Mouse (Mus musculus): ENCODE results near the gene Tsr1.
A peak's percentile ranks its signal among the peaks of the same experiment; 100 is the strongest.

Tsr1 gene

DNA sequence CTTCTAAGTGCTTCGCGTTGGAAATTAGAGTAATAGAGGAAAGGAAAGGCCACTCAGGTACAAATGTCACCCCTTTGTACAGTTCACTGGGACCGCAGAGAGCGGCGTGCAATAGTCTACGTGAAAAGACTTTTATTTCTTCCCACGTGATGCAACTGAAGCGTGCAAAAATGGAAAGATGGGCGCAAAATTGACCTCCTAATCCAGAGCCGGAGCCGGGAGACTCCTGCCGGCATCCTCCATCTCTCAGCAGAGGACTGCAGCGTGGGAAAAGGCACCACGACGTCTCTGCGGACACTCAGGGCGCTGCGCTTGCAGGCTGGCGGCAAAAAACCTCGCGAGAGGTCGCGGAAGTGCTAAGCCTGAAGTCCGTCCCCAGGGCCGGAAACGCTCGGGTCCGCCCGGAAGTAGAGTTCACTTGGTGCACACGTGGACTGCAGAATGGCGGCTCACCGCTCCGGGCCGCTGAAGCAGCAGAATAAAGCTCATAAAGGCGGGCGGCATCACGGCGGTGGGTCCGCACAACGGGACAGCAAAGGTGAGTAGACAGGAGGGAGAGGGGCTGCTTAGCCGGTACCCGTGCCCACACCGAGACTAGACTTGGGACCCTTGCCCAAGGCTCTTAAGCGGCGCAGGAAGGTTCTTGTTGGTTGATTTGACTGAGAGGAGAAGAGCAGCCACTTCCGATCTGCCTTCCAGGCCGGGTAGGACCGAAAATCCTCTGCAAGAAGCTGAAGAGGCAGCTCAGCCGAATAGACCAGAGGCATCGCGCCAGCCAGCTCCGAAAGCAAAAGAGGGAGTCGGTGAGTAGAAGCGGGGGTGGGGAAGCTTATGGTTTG lies at the start of gene Tsr1:
Gene Tsr1 (plus strand): TSS at position 394 of the 839 bp plus-strand sequence.
- DNase-seq (ENCODE audit: low spot score) = peak; percentile 75

GRCm38 (mm10) chr11:74850998-74851661 lies 46.7 kb upstream of the Tsr1 start:
- no peak for DNase-seq (ENCODE audit: low spot score)

DNA sequence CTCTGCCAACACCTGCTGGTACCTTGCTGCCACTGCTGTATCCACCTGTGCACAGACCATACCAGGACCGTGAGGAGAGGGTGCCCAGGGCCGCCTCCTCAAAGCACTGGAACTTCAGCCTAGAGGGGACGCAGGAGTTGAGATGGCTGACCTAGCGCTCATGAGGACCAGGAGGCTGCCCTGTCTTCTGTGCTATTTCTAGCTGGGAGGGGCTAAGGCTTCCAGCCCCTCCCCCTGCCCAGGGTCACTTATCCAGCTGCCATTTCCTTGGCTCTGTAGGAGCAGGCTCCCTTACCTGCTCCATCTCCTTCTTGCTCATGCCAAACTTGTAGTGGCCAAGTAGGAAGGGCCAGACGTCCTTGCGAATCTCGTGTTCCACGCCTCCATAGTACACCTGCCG lies 40.1 kb upstream of the Tsr1 start:
- no peak for DNase-seq (ENCODE audit: low spot score)

- no peak for DNase-seq (ENCODE audit: low spot score)
Observed at GRCm38 (mm10) chr11:74862129-74862528, 35.7 kb upstream of the Tsr1 start.

DNA sequence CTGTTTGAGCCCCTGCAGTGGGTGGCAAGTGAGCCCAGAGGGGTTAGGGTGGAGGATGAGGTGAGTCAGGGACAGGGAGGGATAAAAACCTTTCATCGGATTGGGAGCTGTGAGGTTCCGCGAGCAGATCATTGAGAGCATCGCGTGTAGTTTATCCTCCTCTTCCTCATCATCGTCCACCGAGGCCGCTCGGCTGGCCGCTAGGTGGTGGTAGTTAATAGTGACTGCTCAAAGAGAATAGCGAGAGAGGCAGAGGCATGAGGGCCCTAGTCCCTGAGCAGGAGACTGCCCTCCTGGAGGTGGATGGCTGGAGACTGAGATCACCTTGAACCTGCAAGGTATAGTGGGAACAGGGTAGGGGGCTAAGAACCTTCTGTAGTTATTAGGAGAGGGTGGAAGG lies 34.4 kb upstream of the Tsr1 start:
- no peak for DNase-seq (ENCODE audit: low spot score)

GRCm38 (mm10) chr11:74864421-74864820 lies 33.5 kb upstream of the Tsr1 start:
- DNase-seq (ENCODE audit: low spot score) = no peak

DNA sequence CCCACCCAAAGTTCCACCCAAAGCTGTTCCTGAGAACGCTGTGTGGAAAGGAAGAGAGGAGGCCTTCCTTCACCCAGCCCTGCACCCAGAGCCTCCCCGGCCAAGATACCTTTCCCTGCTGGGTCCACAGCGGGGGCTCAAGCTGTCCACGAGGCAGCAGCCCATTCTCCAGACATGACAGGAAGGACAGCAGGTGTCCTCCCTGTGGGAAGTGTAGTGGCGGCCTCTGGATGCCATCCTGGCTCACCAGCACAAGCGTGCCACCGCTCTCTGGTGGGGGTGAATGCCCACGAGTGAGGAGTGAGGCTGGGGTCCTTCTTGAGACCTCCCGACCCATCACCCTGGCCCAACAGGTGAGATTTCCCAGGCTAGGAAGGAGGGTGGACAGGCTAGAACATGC lies 32.6 kb upstream of the Tsr1 start:
- no peak for DNase-seq (ENCODE audit: low spot score)

DNA sequence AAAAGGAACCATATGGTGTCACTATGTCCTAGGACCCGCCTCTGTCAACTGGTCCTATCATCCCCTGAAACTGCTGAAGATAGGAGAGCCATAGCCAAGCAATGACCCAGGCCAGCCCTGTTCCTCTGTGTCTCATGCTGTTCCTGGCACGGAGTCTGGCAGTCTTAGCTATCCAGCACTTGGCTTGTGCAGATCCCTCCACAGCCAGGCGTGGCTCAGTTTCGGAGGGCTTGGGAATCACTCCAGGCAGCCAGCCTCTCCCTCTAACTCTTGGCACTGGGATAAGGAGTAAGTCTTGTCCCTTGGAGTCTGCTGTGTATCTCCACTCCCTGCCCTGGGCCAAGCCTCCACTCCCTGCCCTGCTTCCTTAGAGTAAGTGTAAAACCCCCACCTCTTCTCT lies 31.2 kb upstream of the Tsr1 start:
- no peak for DNase-seq (ENCODE audit: low spot score)

DNA sequence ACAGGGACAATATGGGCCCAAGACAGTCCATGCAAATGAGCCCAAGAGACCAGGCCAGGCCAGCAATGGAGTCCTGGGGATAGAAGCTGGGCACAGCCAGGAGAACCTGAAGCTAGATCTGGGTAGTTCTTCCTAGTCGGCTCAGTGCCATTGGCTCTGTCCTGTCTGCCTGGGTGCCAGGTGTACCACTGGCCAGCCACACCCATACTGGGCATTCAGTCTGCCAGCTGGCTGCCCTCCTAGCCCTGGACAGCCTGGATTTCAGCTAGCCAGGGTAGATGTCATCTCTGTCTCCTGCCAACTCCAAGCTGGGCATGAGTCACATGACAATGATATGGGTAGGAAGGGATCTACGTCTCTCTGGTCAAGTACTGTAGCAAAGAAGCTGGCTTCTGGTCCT lies 30.7 kb upstream of the Tsr1 start:
- DNase-seq (ENCODE audit: low spot score) = no peak

- no peak for DNase-seq (ENCODE audit: low spot score)
Observed at GRCm38 (mm10) chr11:74868046-74868760, 29.7 kb upstream of the Tsr1 start.

DNA sequence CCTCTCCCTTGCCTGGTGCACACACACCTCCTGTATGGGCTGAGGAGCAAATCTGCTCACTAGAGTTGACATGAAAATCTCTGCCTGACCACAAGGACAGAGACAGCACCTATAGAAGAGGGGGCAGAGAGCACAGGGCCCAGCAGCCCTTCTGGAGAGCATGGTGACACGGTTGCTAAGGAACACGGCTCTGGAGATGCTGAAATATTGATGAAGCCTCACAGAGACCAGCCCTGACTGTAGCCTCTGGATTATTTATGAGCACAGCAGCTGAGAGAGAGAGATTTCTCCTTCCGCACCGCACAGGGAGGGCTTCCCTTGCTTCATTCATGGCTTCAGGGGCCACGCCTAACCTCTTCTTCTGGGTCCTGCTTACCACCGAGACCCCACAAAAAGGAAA lies 28.3 kb upstream of the Tsr1 start:
- DNase-seq (ENCODE audit: low spot score) = no peak

DNA sequence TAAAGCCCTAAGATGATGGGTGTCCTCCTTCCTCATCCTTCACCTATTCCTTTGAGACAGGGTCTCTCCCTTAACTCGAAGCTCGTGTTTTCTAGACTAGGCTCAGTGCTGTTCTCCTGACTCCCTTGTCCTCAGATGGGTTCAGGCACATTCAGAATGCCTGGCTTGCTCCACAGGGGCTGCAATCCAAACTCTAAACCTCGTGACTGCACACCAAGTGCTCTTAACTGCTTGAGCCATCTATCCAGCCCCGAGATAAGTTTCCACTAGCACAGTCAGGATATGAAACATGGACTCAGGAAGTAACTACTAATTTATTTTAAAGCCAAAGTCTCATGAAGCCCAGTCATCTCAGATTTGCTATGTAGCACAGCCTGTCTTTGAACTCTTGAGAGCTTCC lies 27.3 kb upstream of the Tsr1 start:
- DNase-seq (ENCODE audit: low spot score) = no peak

DNA sequence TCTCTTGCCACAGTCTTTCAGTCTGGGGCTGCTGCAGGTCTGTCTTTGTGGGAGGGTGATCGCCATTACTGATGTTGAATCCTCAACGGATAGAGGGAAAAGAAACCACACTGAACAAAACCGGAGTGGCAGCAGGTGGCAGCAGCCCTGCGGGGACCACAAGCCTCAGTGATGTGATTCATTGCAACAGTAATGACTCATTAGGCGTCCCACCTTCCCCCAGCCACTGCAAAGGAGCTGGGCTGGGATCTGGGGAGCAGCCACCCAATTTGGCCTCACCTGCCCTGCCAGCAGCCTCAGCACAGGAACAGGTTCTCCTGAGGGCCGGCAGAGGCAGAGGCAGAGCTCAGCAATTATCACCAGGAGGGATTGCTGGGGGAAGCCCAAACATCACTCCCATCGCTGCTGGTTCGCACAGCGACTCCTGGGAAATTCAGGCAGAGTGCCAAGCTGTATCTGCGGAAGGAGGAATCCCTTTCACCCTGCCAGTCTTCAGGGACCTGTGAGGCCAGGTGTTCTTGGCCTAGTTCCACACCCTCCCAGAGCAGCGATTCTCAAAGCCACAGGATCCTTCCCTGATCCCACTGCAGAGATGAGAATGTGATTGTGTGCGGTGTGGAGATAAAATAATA lies 26.8 kb upstream of the Tsr1 start:
- no peak for DNase-seq (ENCODE audit: low spot score)

DNA sequence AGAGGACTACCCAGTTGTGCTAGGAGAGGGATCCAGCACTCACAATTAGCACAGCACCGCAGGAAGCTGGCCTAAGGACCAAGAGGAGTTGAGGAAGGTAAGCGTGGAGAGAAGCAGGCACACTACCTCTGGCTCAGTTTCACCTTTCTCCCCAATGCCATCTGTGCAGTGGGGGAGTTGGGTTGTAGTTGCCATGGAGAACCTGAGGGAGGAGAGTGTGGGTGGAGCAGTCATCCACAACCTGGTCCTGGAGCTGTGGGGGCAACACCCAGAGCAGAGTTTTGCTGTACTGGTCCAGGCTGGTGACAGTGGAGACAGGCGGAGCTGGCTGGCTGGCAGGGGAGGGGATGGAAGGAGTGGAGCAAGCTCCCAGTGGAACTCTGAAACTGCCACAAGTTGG lies 23.2 kb upstream of the Tsr1 start:
- DNase-seq (ENCODE audit: low spot score) = no peak

DNA sequence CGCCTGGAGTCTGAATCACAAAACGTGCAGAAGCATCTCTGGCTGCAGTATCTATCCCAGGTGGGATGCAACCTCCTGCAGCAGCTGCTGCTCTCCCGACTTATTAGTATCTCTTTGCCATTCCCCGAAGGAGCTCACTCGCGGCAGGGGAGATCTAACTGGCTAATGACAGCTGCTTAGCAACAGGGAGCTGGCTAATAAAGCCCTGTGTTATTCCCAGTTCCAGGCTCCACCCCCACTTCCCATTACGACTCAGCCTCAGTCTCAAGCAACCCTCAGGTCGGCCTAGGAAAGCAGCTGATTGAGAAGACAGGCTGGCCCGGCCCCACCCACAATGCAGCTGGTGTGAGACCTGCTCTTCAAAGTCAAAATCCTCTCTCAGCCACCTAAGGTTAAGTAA lies 21.1 kb upstream of the Tsr1 start:
- no peak for DNase-seq (ENCODE audit: low spot score)

GRCm38 (mm10) chr11:74880999-74881398 lies 16.9 kb upstream of the Tsr1 start:
- no peak for DNase-seq (ENCODE audit: low spot score)

- no peak for DNase-seq (ENCODE audit: low spot score)
Observed at GRCm38 (mm10) chr11:74881979-74882378, 15.9 kb upstream of the Tsr1 start.

DNA sequence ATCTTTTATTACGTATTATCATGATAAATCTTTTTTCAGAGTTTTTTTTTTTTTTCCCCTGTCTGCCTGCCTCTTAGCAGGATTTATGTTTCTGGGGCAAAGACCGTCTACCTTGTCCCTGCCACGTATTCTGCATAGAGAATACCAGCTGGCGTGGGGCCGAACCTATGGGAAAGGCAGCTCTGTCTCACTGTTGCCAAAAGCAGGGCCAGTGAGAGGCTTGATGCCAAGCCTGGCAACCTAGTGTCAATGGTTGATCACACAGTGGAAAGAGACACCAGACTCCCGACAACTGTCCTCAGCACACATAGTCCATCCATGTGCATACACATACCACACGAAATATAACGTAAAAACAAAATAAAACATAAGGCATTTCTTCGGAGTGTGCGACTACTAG lies 14.8 kb upstream of the Tsr1 start:
- DNase-seq (ENCODE audit: low spot score) = no peak

GRCm38 (mm10) chr11:74894619-74895018 lies 3.3 kb upstream of the Tsr1 start:
- DNase-seq (ENCODE audit: low spot score) = no peak

DNA sequence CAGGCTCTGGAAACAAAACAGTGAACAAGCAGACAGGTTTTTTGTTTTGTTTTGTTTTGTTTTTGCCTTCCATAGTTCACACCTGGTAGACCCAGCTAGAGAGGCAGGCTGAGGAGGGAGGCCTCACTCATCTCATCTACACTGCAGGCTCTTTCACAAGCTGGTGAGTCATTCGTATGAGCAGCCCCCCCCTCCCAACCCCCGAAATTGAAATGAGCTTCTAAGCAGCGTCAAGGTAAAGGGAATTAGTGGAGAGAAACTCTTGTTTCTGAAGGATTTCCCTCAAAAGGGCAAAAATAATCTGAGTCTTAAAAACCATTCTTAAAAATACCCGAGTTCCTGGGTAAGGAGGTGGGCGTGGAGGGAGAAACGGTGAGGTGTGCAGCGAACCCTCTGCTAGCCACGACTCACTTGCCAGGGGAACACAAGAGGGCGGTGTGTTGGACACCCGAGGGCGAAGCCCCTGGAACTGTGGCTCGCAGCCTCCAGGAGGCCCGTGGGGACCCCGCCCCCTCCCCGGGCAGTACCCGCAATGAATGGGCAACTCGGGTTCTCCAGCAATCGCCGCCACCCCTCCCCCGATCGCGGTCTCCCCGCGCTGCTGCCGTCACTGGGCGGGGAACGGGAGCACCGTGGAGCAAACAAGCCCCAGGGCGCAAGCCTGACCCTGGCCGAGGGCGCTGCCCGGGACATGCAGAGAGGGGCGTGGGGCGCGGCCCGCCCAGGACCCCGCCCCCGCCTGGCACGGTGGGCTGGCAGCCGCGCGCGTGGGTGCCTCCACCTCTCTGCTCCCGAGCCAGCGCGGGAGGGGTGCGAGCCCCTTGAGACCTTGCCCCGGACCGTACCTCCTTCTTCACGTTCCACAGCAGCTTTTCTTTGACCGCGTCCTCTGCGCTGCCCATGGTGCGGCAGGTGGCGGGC lies 1.6 kb upstream of the Tsr1 start:
- peak; percentile 44 for DNase-seq (ENCODE audit: low spot score)

DNA sequence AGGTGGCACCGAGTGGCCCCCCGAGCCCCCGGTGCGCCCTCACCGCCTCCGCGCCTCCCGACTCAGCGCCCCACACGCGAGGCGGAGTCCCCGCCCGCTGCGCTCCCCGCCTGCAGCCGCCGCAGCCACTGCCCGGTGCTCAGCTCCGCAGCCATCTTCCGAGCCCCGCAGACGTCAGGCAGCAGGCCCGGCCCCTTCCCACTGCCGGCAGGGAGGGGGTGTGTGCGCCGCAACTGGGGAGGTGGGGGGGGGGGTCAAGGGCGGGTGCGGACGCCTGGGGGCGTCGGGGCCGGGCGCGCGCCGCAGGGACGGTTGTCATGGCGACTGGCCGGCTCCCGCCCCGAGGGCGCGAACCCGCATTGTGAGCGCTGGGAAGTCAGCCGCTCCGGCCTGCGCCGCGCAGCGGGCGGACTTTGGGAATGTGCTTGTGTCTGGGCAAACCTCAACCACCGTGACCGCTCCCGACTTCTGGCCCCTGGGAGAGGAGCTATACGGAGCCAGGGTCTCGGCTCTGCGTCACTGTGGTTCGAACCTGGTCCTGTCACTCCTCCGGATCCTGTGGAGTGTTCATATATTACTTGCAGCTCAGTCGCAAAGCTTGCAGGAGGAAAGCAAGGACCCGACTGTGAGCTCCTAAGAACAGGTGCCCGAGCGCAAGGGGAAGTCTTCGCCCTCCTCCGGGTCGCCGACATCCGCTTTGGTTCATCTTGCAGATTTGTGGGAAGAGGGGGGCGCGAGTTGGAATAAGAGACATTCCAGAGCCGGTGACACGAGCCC lies 782 bp upstream of the Tsr1 start, which contains the start of gene Sgsm2:
Gene Sgsm2 (minus strand): TSS at position 160 of the 777 bp plus-strand sequence.
- DNase-seq (ENCODE audit: low spot score) = peak; percentile 51
